Mouse (Mus musculus) intestine, embryonic 14.5 days (tissue): ENCODE results near the gene Tgif2lx2. TPM values are rescaled to one million over a fixed set of nuclear protein-coding genes. Genes with fewer than 3 reads are reported as not detected.
"Not testable (repeated sequence)": the region's sequence is repeated elsewhere in the genome, so short reads cannot be mapped to it uniquely, and the experiment has no call there.

Experiments
- ATAC-seq: fragments of 200-750 bp; cut with Nextera tagmentation; replicated peaks from 2 replicates; pipeline ENCODE4 v1.8.0; 2017; ENCODE audit warnings: low read depth, moderate number of reproducible peaks, moderate TSS enrichment, moderate library complexity; ENCODE audit not compliant: low FRiP score, low TSS enrichment
- DNase-seq: peaks from one replicate; pipeline ENCODE4 v3.0.0-alpha.2; 2018; ENCODE audit warnings: low spot score
- H3K27ac ChIP-seq: fragments of 300-500 bp; sonication (generic); 2 replicates; pipeline ENCODE4 v1.5.1; 2014; ENCODE audit warnings: low read depth, mild to moderate bottlenecking, control low read depth
- H3K27me3 ChIP-seq: fragments of 300-500 bp; sonication (generic); replicated peaks from 2 replicates; pipeline ENCODE4 v1.6.1; 2014; ENCODE audit warnings: low read length, control low read depth; ENCODE audit not compliant: control insufficient read depth, insufficient read depth
- H3K36me3 ChIP-seq: fragments of 300-500 bp; sonication (generic); 2 replicates; pipeline ENCODE4 v1.6.1; 2014; ENCODE audit warnings: low read length, control low read depth; ENCODE audit not compliant: control insufficient read depth, insufficient read depth
- H3K4me1 ChIP-seq: fragments of 300-500 bp; sonication (generic); replicated peaks from 2 replicates; pipeline ENCODE4 v1.6.1; 2014; ENCODE audit warnings: low read length, control low read depth, mixed read lengths; ENCODE audit not compliant: control insufficient read depth, insufficient read depth
- H3K4me2 ChIP-seq: fragments of 300-500 bp; sonication (generic); 2 replicates; pipeline ENCODE4 v1.6.1; 2014; ENCODE audit warnings: low read length
- H3K4me3 ChIP-seq: fragments of 300-500 bp; sonication (generic); 2 replicates; pipeline ENCODE4 v1.5.1; 2014; ENCODE audit warnings: low read depth, low read length, control low read depth, mixed read lengths
- H3K9ac ChIP-seq: fragments of 300-500 bp; sonication (generic); 2 replicates; pipeline ENCODE4 v1.6.1; 2014; ENCODE audit warnings: mild to moderate bottlenecking, low read length
- H3K9me3 ChIP-seq: fragments of 300-500 bp; sonication (generic); 2 replicates; pipeline ENCODE4 v1.6.1; 2016; ENCODE audit warnings: low read length, control low read depth; ENCODE audit not compliant: control insufficient read depth
- WGBS: fragments of 180-500 bp; shearing (Covaris S2); extraction: QIAGEN DNeasy Blood & Tissue Kit; methylation state at CpG from one replicate; pipeline ENCODE4 v1.1.7; 2014; 5-methylcytosine and 5-hydroxymethylcytosine counted together
- polyA plus RNA-seq: library from polyadenylated mRNA; unstranded; fragments of >200 nt; fragmentation: Nextera tagmentation; extraction: Ambion mirVana; gene quantifications from 2 replicates; pipeline ENCODE4 v1.2.1, GENCODE M21; 2014

Gene Tgif2lx2
- polyA plus RNA-seq: not detected in 2 replicates

GRCm38 (mm10) chrX:118426927-118427326 lies at the start of gene Tgif2lx2:
Gene Tgif2lx2, plus strand, starts transcription at chrX:118427227.
- no CpG with 5 or more reads among the region's 5 CpGs for WGBS

More at GRCm38 (mm10) chrX:118426927-118427326, at the start of gene Tgif2lx2:
- H3K9ac ChIP-seq, H3K27me3 ChIP-seq, H3K36me3 ChIP-seq, ATAC-seq, H3K27ac ChIP-seq, H3K9me3 ChIP-seq, H3K4me1 ChIP-seq, DNase-seq, H3K4me2 ChIP-seq, H3K4me3 ChIP-seq: not testable (repeated sequence)

Other genes with a start within 250 kb of the Tgif2lx2 start
- not detected in 2 replicates for gene Tgif2lx1, start 53.5 kb downstream of the Tgif2lx2 start, polyA plus RNA-seq